ENCODE assay signal across 30 mouse cellular contexts in genomic region chr2:26626081-26626480, GRCm38 (mm10). TPM values are rescaled to one million over a fixed set of nuclear protein-coding genes. Genes with fewer than 3 reads are reported as not detected.
A peak's percentile ranks its signal among the peaks of the same experiment; 100 is the strongest.
DNase-seq lines count a peak whose midpoint lies in the region; ATAC-seq and TF ChIP-seq lines count a peak whose summit lies in the region.
"Had no signal": no experiment of that assay in that cellular context is flagged by ENCODE, and none has a peak within 500 bp of the region (broad histone marks: within the 10 kb centered on the region; RNA-seq: fewer than 3 reads in every experiment).

No protein-coding gene starts in this region.

- H3K4me1 ChIP-seq in liver, adult 2 months (ENCODE audit: control insufficient read depth, insufficient read depth, low read length), result no peaks in the 10 kb centered on the region
- peaks cover 18% of the 10 kb centered on the region for H3K4me1 ChIP-seq in liver, embryonic 12.5 days

- no peak overlapping the region for H3K27ac ChIP-seq in liver, adult 2 months (replicated peaks; ENCODE audit: insufficient read depth, low read depth, low read length)
- H3K27ac ChIP-seq in liver, embryonic 12.5 days, result no peak overlapping the region
- H3K27ac ChIP-seq: embryonic facial prominence, embryonic 10.5 days; heart, embryonic 10.5 days; hindbrain, embryonic 15.5 days; intestine, embryonic 15.5 days; kidney, embryonic 15.5 days; left cerebral cortex, adult 2 months; limb, embryonic 15.5 days; lung, embryonic 15.5 days; neural tube, embryonic 15.5 days had no signal

- H3K9me3 ChIP-seq in liver, embryonic 12.5 days (replicated peaks), result no peaks in the 10 kb centered on the region
- H3K9me3 ChIP-seq: embryonic facial prominence, embryonic 10.5 days; heart, embryonic 10.5 days; hindbrain, embryonic 15.5 days; intestine, embryonic 15.5 days; kidney, embryonic 15.5 days; limb, embryonic 15.5 days; lung, embryonic 15.5 days; neural tube, embryonic 15.5 days had no signal

- no peak overlapping the region for H3K4me2 ChIP-seq in liver, embryonic 12.5 days
- H3K4me2 ChIP-seq: hindbrain, embryonic 15.5 days; intestine, embryonic 15.5 days; kidney, embryonic 15.5 days; limb, embryonic 15.5 days; lung, embryonic 15.5 days; neural tube, embryonic 15.5 days had no signal

- H3K4me3 ChIP-seq in liver, adult 2 months (ENCODE audit: insufficient read depth, low read depth, low read length), result no peak overlapping the region
- H3K4me3 ChIP-seq in liver, embryonic 12.5 days, result no peak overlapping the region
- H3K4me3 ChIP-seq: embryonic facial prominence, embryonic 10.5 days; heart, embryonic 10.5 days; hindbrain, embryonic 15.5 days; intestine, embryonic 15.5 days; kidney, embryonic 15.5 days; left cerebral cortex, adult 2 months; limb, embryonic 15.5 days; lung, embryonic 15.5 days; neural tube, embryonic 15.5 days had no signal

- no peaks in the 10 kb centered on the region for H3K79me2 ChIP-seq in liver, adult 2 months (ENCODE audit: control insufficient read depth, insufficient read depth, low read length)

- peak; percentile 63 for DNase-seq in liver, adult 2 months (ENCODE audit: extremely low read depth, low read depth, low spot score)
- DNase-seq in 416B (ENCODE audit: low read depth) (peak; percentile 33), R1 (ENCODE audit: low read depth, low spot score) (peak; percentile 37)
- no peak for DNase-seq in left cerebral cortex, postnatal 4 days
- no peak for DNase-seq in embryo, embryonic 10.5 days (ENCODE audit: low spot score)
- DNase-seq: adrenal gland, postnatal 14 days; cerebellum, adult 9-11 months; gastrocnemius, postnatal 10 days; heart, postnatal 4 days; kidney, postnatal 4 days; layer of hippocampus, adult 9-11 months had no signal

- peak; percentile 27; the same call in 1 of the 2 replicates for TF ChIP-seq CTCF in liver, adult 2 months (IDR thresholded peaks at IDR 0.05; ENCODE audit: low read depth, low read length)

- no peak for ATAC-seq in liver, embryonic 12.5 days
- ATAC-seq in megakaryocyte progenitor cell, adult 5-6 weeks (replicated peaks; ENCODE audit: poor library complexity), result 0 out of 2 replicates have a peak, but pooled peaks have one; percentile 32
- ATAC-seq: forebrain, embryonic 16.5 days; intestine, embryonic 15.5 days; midbrain, embryonic 16.5 days had no signal

- H3K9ac ChIP-seq in liver, adult 2 months (ENCODE audit: low read depth, low read length), result no peak overlapping the region
- no peak overlapping the region for H3K9ac ChIP-seq in liver, embryonic 12.5 days
- H3K9ac ChIP-seq: hindbrain, embryonic 15.5 days; intestine, embryonic 15.5 days; kidney, embryonic 15.5 days; limb, embryonic 15.5 days; lung, embryonic 15.5 days; neural tube, embryonic 15.5 days had no signal

- intact Hi-C loops in left cerebral cortex, postnatal 4 days (cut with DNase I), result no loop called here

- peaks cover 3% of the 10 kb centered on the region; the same call in 1 of the 2 replicates for H3K27me3 ChIP-seq in liver, adult 2 months (ENCODE audit: control insufficient read depth, insufficient read depth, low read length)
- H3K27me3 ChIP-seq in liver, embryonic 12.5 days (replicated peaks), result peaks cover 44% of the 10 kb centered on the region
- H3K27me3 ChIP-seq: hindbrain, embryonic 15.5 days; intestine, embryonic 15.5 days; kidney, embryonic 15.5 days; limb, embryonic 15.5 days; lung, embryonic 15.5 days; neural tube, embryonic 15.5 days had no signal

- no peak for TF ChIP-seq POLR2A in liver, adult 2 months (IDR thresholded peaks at IDR 0.05; ENCODE audit: extremely low read depth, insufficient read depth, low read length)

- 53% methylated on average over 3 of the region's 3 CpGs for WGBS in liver, adult 2 months
- WGBS in liver, embryonic 12.5 days (ENCODE audit: insufficient replicate concordance), result 49% methylated on average over 3 of the region's 3 CpGs

- H3K36me3 ChIP-seq in liver, adult 2 months (ENCODE audit: control insufficient read depth, insufficient read depth, low read length), result no peaks in the 10 kb centered on the region
- no peaks in the 10 kb centered on the region for H3K36me3 ChIP-seq in liver, embryonic 12.5 days
- H3K36me3 ChIP-seq: heart, embryonic 10.5 days; hindbrain, embryonic 15.5 days; intestine, embryonic 15.5 days; kidney, embryonic 15.5 days; limb, embryonic 15.5 days; lung, embryonic 15.5 days; neural tube, embryonic 15.5 days had no signal

RNA-seq across cellular contexts. Expression of gene Fam69b, which starts 2.2 kb away (rescaled TPM):
- 0.09 and 0.13 TPM in 2 replicates for total RNA-seq in liver, adult 2 months (2014; rRNA removed)
- 0.41 and 0.60 TPM in 2 replicates for polyA plus RNA-seq in liver, adult 2 months (2012; rRNA removed)
- 4.6 and 5.5 TPM in 2 replicates for polyA plus RNA-seq in liver, embryonic 12.5 days (2016; fragmentation: Nextera tagmentation; extraction: Ambion mirVana)
- total RNA-seq in megakaryocyte progenitor cell, adult 5-6 weeks (2015), result 2.8 and 4.8 TPM in 2 replicates
- total RNA-seq in megakaryocyte progenitor cell, adult 5-6 weeks (2017), result 9.2 and 9.4 TPM in 2 replicates
- total RNA-seq in left cerebral cortex, postnatal 4 days (2021), result 10 to 100 TPM; 81.8 to 85.1 TPM

RNA-seq across cellular contexts. Expression of gene Agpat2, which starts 21.9 kb away (rescaled TPM):
- 116 and 153 TPM in 2 replicates for total RNA-seq in liver, adult 2 months (2014; rRNA removed)
- polyA plus RNA-seq in liver, adult 2 months (2012; rRNA removed), result 421 and 511 TPM in 2 replicates
- 26.7 and 28.7 TPM in 2 replicates for polyA plus RNA-seq in liver, embryonic 12.5 days (2016; fragmentation: Nextera tagmentation; extraction: Ambion mirVana)
- 47.8 and 50.3 TPM in 2 replicates for total RNA-seq in megakaryocyte progenitor cell, adult 5-6 weeks (2015)
- 43.5 and 52.3 TPM in 2 replicates for total RNA-seq in megakaryocyte progenitor cell, adult 5-6 weeks (2017)
- 1 to 10 TPM; 2.8 to 3.9 TPM for total RNA-seq in left cerebral cortex, postnatal 4 days (2021)

RNA-seq across cellular contexts. Expression of gene Gm20532, which starts 39.6 kb away (rescaled TPM):
- not detected in 2 replicates for total RNA-seq in liver, adult 2 months (2014; rRNA removed)
- not detected in 2 replicates for polyA plus RNA-seq in liver, adult 2 months (2012; rRNA removed)
- not detected in 2 replicates for polyA plus RNA-seq in liver, embryonic 12.5 days (2016; fragmentation: Nextera tagmentation; extraction: Ambion mirVana)
- total RNA-seq in megakaryocyte progenitor cell, adult 5-6 weeks (2015), result not detected in 2 replicates
- total RNA-seq in megakaryocyte progenitor cell, adult 5-6 weeks (2017), result not detected in 2 replicates
- not detected for total RNA-seq in left cerebral cortex, postnatal 4 days (2021)
- total RNA-seq: adrenal gland, postnatal 14 days; common myeloid progenitor, adult 5-6 weeks; granulocyte monocyte progenitor cell, adult 5-6 weeks; heart, postnatal 4 days; left cerebral cortex, adult 2 months; left cerebral cortex, postnatal 36 days had no signal
- polyA plus RNA-seq: C2C12; embryonic facial prominence, embryonic 10.5 days; forebrain, embryonic 16.5 days; heart, embryonic 10.5 days; heart, embryonic 16.5 days; hindbrain, embryonic 15.5 days; intestine, embryonic 15.5 days; kidney, embryonic 15.5 days; limb, embryonic 15.5 days; lung, embryonic 15.5 days; midbrain, embryonic 16.5 days; neural tube, embryonic 15.5 days; urinary bladder, adult 2 months had no signal

RNA-seq across cellular contexts. Expression of gene Lcn4, which starts 45.0 kb away (rescaled TPM):
- total RNA-seq in liver, adult 2 months (2014; rRNA removed), result not detected in 2 replicates
- not detected in 2 replicates for polyA plus RNA-seq in liver, adult 2 months (2012; rRNA removed)
- not detected in 2 replicates for polyA plus RNA-seq in liver, embryonic 12.5 days (2016; fragmentation: Nextera tagmentation; extraction: Ambion mirVana)
- total RNA-seq in megakaryocyte progenitor cell, adult 5-6 weeks (2015), result 0.30 and 1.6 TPM in 2 replicates
- not detected in 2 replicates for total RNA-seq in megakaryocyte progenitor cell, adult 5-6 weeks (2017)
- total RNA-seq in left cerebral cortex, postnatal 4 days (2021), result not detected
- total RNA-seq: adrenal gland, postnatal 14 days; common myeloid progenitor, adult 5-6 weeks; gastrocnemius, postnatal 10 days; granulocyte monocyte progenitor cell, adult 5-6 weeks; heart, postnatal 4 days; left cerebral cortex, adult 2 months; left cerebral cortex, postnatal 36 days had no signal
- polyA plus RNA-seq: C2C12; embryonic facial prominence, embryonic 10.5 days; forebrain, embryonic 16.5 days; heart, embryonic 10.5 days; heart, embryonic 16.5 days; hindbrain, embryonic 15.5 days; intestine, embryonic 15.5 days; kidney, embryonic 15.5 days; limb, embryonic 15.5 days; lung, embryonic 15.5 days; midbrain, embryonic 16.5 days; neural tube, embryonic 15.5 days; urinary bladder, adult 2 months had no signal

RNA-seq across cellular contexts. Expression of gene Egfl7, which starts 46.3 kb away (rescaled TPM):
- total RNA-seq in liver, adult 2 months (2014; rRNA removed), result 58.6 and 67.0 TPM in 2 replicates
- 60.7 and 90.0 TPM in 2 replicates for polyA plus RNA-seq in liver, adult 2 months (2012; rRNA removed)
- polyA plus RNA-seq in liver, embryonic 12.5 days (2016; fragmentation: Nextera tagmentation; extraction: Ambion mirVana), result 106 and 120 TPM in 2 replicates
- 29.9 and 58.3 TPM in 2 replicates for total RNA-seq in megakaryocyte progenitor cell, adult 5-6 weeks (2015)
- 24.6 and 24.9 TPM in 2 replicates for total RNA-seq in megakaryocyte progenitor cell, adult 5-6 weeks (2017)
- 10 to 100 TPM; 73.0 to 78.3 TPM for total RNA-seq in left cerebral cortex, postnatal 4 days (2021)

Comparison
In these comparisons a context has a peak if more than half of its experiments do, and no peak if none do; other contexts are left out.
1. DNase-seq: peak in liver, adult 2 months (single experiment), 416B (single experiment) and R1 (single experiment); none in left cerebral cortex, postnatal 4 days (single experiment) and embryo, embryonic 10.5 days (single experiment).
2. RNA of gene Fam69b, which starts 2.2 kb away (total RNA-seq): 81.8 to 85.1 TPM in left cerebral cortex, postnatal 4 days; 2.8 to 9.4 TPM in megakaryocyte progenitor cell, adult 5-6 weeks and 0.09 to 0.13 TPM in liver, adult 2 months; every median in the first group is over 4 times any median in the second.
3. RNA of gene Agpat2, which starts 21.9 kb away (total RNA-seq): 116 to 153 TPM in liver, adult 2 months and 43.5 to 52.3 TPM in megakaryocyte progenitor cell, adult 5-6 weeks; 2.8 to 3.9 TPM in left cerebral cortex, postnatal 4 days; every median in the first group is over 4 times any median in the second.